Mouse (Mus musculus) left cerebral cortex, adult 2 months (tissue): ENCODE measurements around the gene Olfr1312. TPM values are rescaled to one million over a fixed set of nuclear protein-coding genes. Genes with fewer than 3 reads are reported as not detected.
"Not testable (repeated sequence)": the region's sequence is repeated elsewhere in the genome, so short reads cannot be mapped to it uniquely, and the experiment has no call there.

Experiments
- DNase-seq, 2 experiments: peaks; one replicate each; pipeline ENCODE4 v3.0.0; 2021 to 2022; ENCODE audit warnings: low spot score in 2 of 2, mixed read lengths in 1 of 2; ENCODE audit errors: extremely low spot score in 1 of 2
- H3K27ac ChIP-seq: fragments of 200-600 bp; 2 replicates; pipeline ENCODE4 v1.8.1; 2022
- H3K4me3 ChIP-seq: fragments of 200-600 bp; 2 replicates; pipeline ENCODE4 v1.8.1; 2022
- CTCF ChIP-seq: fragments of 200-600 bp; IDR thresholded peaks from 2 replicates; pipeline ENCODE4 v1.8.1; 2022; ENCODE audit warnings: antibody characterized with exemption, mild to moderate bottlenecking, moderate library complexity
- intact Hi-C: fragments of 180-260 bp; cut with DNase I; formaldehyde crosslinking; loops from one replicate; pipeline ENCODE4 v1.15.1; 2025
- long read RNA-seq, 2 experiments: library from polyadenylated mRNA; stranded (forward); transcript quantifications; one replicate each; pipeline ENCODE4 v2.0.0; 2021; ENCODE audit warnings: borderline mapping rate in 2 of 2
- total RNA-seq, 2 experiments: library from RNA; stranded (reverse); gene quantifications; 2 replicates each; pipeline ENCODE4 v1.2.3; 2021

The Olfr1312 gene
- not detected for total RNA-seq
- long read RNA-seq, experiment 1, result 0 reads
- long read RNA-seq, experiment 2, result 0 reads

- no peak for DNase-seq
- no peak for TF ChIP-seq CTCF
- no peak within 1 kb of the TSS for H3K27ac ChIP-seq
- intact Hi-C loops, result no loop called here
- no peak within 1 kb of the TSS for H3K4me3 ChIP-seq
Measured at GRCm38 (mm10) chr2:112050138-112050537, at the start of gene Olfr1312. Gene Olfr1312 (minus strand): TSS chr2:112050238.

- no peak within 1 kb of the TSS for H3K4me3 ChIP-seq
- no peak for TF ChIP-seq CTCF
- DNase-seq, result no peak
- H3K27ac ChIP-seq, result no peak within 1 kb of the TSS
- intact Hi-C loops, result no loop called here
Measured at GRCm38 (mm10) chr2:112096681-112097080, 46.6 kb upstream of the Olfr1312 start, which contains the start of gene Olfr1314. Gene Olfr1314 (minus strand): TSS chr2:112096781.

- Histone ChIP-seq H3K27ac (no peak within 1 kb of the TSS), H3K4me3 (no peak within 1 kb of the TSS)
- no peak for DNase-seq
- TF ChIP-seq CTCF, result no peak
- intact Hi-C loops, result no loop called here
Measured at GRCm38 (mm10) chr2:112077743-112078142, 27.7 kb upstream of the Olfr1312 start, which contains the start of gene Olfr1313. Gene Olfr1313 (minus strand): TSS chr2:112077843.

GRCm38 (mm10) chr2:112026971-112027370 is 23.1 kb downstream of the Olfr1312 start:
- DNase-seq, intact Hi-C loops, H3K4me3 ChIP-seq, H3K27ac ChIP-seq: not testable (repeated sequence)

- H3K4me3 ChIP-seq, result no peak within 1 kb of the TSS
- no peak for DNase-seq
- intact Hi-C loops, result no loop called here
- TF ChIP-seq CTCF, result no peak
- H3K27ac ChIP-seq, result no peak within 1 kb of the TSS
Measured at GRCm38 (mm10) chr2:112024312-112024711, 25.7 kb downstream of the Olfr1312 start, which contains the start of gene Olfr1311. Gene Olfr1311 (minus strand): TSS chr2:112024412.

- no peak for DNase-seq
- no peak for TF ChIP-seq CTCF
- intact Hi-C loops, result no loop called here
- no peak overlapping the region for H3K4me3 ChIP-seq
- H3K27ac ChIP-seq, result no peak overlapping the region
Measured at GRCm38 (mm10) chr2:112014900-112015299, 35.1 kb downstream of the Olfr1312 start.

- Histone ChIP-seq H3K4me3 (no peak within 1 kb of the TSS), H3K27ac (no peak within 1 kb of the TSS)
- intact Hi-C loops, result no loop called here
- no peak for TF ChIP-seq CTCF
- DNase-seq, result no peak
Measured at GRCm38 (mm10) chr2:112012608-112013007, 37.4 kb downstream of the Olfr1312 start, which contains the start of gene Olfr1310. Gene Olfr1310 (minus strand): TSS chr2:112012708.

GRCm38 (mm10) chr2:111990181-111990580 is 59.9 kb downstream of the Olfr1312 start, which contains the start of gene Olfr1309:
Gene Olfr1309 (minus strand): TSS chr2:111990281.
- DNase-seq, result no peak
- TF ChIP-seq CTCF, result no peak
- intact Hi-C loops, result no loop called here
- H3K4me3 ChIP-seq, result no peak within 1 kb of the TSS
- no peak within 1 kb of the TSS for H3K27ac ChIP-seq

Other genes starting within 250 kb of the Olfr1312 start
- gene Olfr1303, start 229.9 kb downstream of the Olfr1312 start, total RNA-seq, result not detected
- gene Olfr1305, start 173.1 kb downstream of the Olfr1312 start, total RNA-seq, result not detected
- not detected for gene Olfr1306, start 134.0 kb downstream of the Olfr1312 start, total RNA-seq
- gene Olfr1307, start 100.8 kb downstream of the Olfr1312 start, total RNA-seq, result under 1 TPM; 0.02 to 0.07 TPM
- not detected for gene Olfr1308, start 85.3 kb downstream of the Olfr1312 start, total RNA-seq
- gene Olfr1309, start 60.0 kb downstream of the Olfr1312 start, total RNA-seq, result not detected
- not detected for gene Olfr1310, start 37.5 kb downstream of the Olfr1312 start, total RNA-seq
- not detected for gene Olfr1311, start 25.8 kb downstream of the Olfr1312 start, total RNA-seq
- gene Olfr1313, start 27.6 kb upstream of the Olfr1312 start, total RNA-seq, result not detected
- not detected for gene Olfr1314, start 46.5 kb upstream of the Olfr1312 start, total RNA-seq
- gene Olfr1315-ps1, start 65.2 kb upstream of the Olfr1312 start, total RNA-seq, result not detected
- not detected for gene Olfr1316, start 84.7 kb upstream of the Olfr1312 start, total RNA-seq
- not detected for gene Olfr1317, start 90.1 kb upstream of the Olfr1312 start, total RNA-seq
- gene Olfr1318, start 104.0 kb upstream of the Olfr1312 start, total RNA-seq, result not detected
- 100 to 1,000 TPM; 150 to 164 TPM for gene Lpcat4, start 189.2 kb upstream of the Olfr1312 start, total RNA-seq
- gene Nutm1, start 209.1 kb upstream of the Olfr1312 start, total RNA-seq, result not detected
- 10 to 100 TPM; 46.0 to 46.4 TPM for gene Nop10, start 211.7 kb upstream of the Olfr1312 start, total RNA-seq
- gene Slc12a6, start 215.6 kb upstream of the Olfr1312 start, total RNA-seq, result 100 to 1,000 TPM; 127 to 129 TPM
- gene Gm21985, start 216.1 kb upstream of the Olfr1312 start, total RNA-seq, result 1 to 10 TPM in 1 of 2 experiments, not detected in 1; 3.7 TPM